Mouse (Mus musculus) spleen, postnatal 10 days (tissue): ENCODE data around the gene Grik3.

ENCODE experiments used
- DNase-seq, 2 experiments: peaks; one replicate each; pipeline ENCODE4 v3.0.0; 2021 to 2022; ENCODE audit warnings: low spot score in 2 of 2

Grik3 gene

DNA sequence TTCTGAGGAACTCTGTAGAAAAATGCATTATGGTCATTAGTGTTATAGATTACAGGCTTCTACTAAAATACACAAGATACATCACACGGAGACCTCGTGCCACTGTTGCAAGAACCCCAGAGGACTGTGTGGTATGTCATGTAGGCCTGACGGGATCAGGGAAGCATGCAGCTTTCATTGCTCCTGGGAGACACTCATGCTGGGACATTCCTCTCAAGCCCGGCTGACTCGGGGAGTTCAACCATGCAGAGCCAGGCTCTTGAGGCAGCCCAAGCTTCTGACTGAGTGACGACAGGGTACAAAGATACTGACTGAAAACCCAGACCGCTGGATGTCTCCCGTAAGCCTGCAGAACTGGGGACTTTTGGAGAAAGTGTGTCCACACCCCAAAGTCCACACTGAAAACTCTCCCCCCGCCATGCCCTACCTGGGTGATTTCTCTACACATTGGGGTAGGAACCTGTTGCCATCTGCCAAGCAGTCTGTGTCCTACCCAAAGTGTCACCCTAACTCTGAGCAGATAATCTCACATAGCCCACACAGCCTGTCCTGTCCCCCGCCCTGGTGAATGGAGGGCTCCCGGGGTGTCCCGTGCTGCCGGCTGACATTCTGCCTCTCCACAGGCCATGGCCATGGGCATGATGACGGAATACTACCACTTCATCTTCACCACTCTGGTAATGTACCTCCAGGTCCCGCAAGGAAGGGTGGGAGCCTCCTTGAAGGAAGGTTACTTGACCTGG is 150.6 kb downstream of the Grik3 start:
- DNase-seq: no peak

GRCm38 (mm10) chr4:125644581-125645568 is 154.4 kb downstream of the Grik3 start:
- DNase-seq: no peak

DNA sequence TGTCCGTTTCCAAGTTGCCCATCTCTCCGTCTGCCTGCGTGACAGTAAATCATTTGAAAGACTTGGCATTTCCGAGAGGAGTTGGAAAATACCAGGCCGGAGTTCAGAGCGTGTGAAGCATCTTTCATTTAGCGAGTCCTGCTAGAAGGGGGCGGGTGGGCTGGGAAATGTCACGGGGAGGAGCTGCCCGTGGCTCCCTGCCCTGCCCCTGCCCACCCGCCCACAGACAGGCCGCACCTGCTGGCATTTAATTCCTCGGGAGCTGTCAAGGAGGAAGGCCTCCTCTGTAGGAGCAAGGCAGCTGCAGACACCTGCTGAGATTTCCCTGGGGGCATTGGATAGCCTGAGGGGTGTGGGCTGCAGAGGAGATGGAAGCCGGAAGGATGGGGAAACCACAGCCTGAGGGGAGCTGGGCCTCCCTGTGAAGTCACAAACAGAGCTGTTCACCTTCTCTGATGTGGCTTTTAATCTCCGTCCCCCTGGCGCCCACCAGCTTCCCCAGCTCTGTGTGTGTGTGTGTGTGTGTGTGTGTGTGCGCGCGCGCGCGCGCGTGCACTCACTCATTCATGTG is 161.3 kb downstream of the Grik3 start:
- no peak for DNase-seq

GRCm38 (mm10) chr4:125656031-125656430 is 165.5 kb downstream of the Grik3 start:
- DNase-seq: no peak

GRCm38 (mm10) chr4:125658376-125658775 is 167.9 kb downstream of the Grik3 start:
- DNase-seq: no peak

GRCm38 (mm10) chr4:125661982-125662381 is 171.5 kb downstream of the Grik3 start:
- DNase-seq: no peak

DNA sequence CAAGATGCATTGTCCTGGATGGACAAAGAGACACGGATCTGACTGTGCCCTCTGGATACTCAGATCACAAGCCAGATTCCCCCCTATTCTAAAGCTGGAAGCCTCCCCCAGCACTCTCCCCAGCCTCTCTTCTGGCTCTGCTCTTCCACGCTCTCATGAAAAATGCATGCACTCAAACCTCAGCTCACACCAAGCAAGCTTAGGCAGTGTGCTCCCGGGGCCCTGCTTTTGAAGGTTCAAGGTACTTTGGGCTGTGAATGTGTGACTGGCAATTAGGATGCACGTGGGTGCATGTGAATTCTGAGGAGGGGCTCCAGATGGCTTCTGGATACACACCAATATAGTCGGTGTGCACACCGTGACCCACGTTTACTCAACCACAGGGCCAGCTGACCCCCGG is 172.8 kb downstream of the Grik3 start:
- no peak for DNase-seq

GRCm38 (mm10) chr4:125665955-125666354 is 175.5 kb downstream of the Grik3 start:
- DNase-seq: no peak

GRCm38 (mm10) chr4:125682007-125682406 is 191.5 kb downstream of the Grik3 start:
- DNase-seq: no peak

DNA sequence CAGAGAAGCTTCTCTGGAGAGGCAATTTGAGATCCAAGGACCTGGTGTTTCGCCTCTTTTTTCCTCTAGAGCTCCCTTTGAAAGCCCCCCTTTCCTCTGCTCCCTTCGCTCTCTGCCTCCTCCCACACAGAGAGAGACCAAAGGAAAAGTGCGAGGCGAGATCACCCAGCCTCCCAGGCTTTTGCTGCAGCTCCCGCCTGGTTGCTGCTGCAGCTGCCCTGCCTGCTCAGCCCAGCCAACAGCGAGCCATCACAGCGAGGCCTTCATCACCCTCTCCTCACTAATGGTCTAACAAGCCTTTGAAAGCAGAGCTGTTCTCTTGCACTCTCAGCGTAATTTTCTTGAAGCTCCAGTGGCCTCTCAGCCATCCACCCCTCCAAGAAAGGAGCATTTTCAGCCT is 196.6 kb downstream of the Grik3 start:
- DNase-seq: no peak

DNA sequence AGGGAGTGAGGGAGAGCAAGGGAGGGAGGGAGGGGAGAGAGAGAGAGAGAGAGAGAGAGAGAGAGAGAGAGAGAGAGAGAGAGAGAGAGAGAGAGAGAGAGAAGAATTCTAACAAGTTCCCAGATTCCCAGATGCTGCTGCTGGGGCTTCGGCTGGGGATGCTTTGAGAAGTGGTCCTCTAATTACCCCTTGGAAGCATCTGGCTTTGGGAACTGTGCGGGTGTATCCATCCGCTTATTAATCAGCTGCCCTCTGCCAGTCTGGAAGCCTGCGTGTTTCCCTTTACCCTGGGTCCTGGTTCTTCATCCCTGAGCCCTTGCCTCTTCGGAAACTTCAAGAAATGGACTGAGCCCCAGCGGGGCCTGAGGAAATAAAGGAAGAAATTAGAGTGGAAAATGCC is 204.9 kb downstream of the Grik3 start:
- no peak for DNase-seq

DNA sequence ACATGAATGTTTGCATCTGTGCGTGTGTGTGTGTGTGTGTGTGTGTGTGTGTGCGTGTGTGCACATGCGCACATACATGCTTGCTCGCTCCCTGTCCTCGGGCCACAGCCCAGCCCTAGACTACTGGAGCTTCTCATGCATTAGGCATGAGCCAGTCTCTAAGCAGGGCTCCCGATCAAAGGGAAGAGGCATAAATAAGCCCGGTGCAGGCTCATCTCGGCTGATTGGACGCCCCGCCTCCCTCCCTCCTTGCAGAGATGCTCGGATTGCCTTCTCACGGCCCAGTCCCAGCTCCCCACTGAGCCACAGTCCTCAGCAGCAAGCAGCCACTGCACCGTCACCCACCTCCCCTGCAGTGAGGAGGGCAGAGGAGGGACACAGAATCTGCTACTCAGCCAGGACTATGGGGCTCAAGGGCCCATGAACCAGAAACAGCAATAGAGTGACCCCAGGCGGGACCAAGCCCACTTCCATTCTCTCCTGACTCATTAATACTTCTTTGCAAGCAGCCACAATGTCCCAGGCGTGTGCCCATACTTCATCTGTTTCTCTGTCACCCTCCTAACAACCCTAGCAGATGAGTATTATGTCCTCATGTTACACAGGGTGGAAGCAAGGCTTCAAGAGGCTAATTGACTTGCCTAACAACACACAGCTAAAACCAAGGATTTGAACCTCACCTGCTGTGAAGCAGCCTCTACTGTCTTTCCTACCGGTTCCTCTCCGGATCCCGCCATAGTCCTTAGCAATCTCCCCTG is 205.9 kb downstream of the Grik3 start:
- no peak for DNase-seq

GRCm38 (mm10) chr4:125697626-125698025 is 207.1 kb downstream of the Grik3 start:
- no peak for DNase-seq

DNA sequence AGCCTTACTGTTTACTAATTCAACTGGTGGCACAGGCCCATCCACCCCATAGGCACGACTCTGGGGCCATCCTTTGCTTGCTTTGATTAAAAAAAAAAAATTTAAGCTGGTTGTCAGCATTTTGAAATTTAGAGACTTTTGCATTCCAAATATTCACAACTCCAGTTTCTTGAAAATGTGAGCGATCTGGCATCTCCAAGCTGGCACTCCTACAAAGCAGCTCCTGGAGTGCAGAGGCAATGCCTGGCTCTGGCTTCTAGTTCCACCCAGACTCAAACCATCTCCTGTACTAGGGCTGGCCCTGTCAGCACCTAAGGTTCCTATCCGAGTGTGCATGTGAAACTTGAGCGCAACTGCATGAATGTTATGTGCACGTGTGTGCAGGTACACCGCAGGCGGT is 208.6 kb downstream of the Grik3 start:
- no peak for DNase-seq

GRCm38 (mm10) chr4:125700331-125700730 is 209.8 kb downstream of the Grik3 start:
- no peak for DNase-seq

GRCm38 (mm10) chr4:125702607-125703309 is 212.3 kb downstream of the Grik3 start:
- no peak for DNase-seq

DNA sequence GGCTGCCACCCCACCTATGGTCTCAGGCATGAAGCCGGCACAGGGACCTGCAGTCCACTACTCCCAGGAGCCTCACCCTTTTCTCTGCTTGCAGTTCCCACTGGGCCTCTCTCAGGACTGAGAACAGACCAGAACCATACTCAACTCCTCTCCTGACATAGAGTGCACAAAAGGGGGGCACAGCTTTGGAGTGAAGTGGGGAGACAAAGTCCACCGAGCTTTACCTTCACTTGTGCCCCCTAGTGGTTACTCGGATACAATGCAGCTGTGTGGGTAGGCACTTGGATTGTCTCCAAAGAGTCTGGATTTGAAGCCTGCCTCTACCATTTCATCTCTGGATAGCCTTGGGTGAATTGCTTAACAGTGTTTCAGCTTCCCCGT is 212.8 kb downstream of the Grik3 start:
- DNase-seq: no peak

- no peak for DNase-seq
Observed at GRCm38 (mm10) chr4:125705746-125706145, 215.2 kb downstream of the Grik3 start.

DNA sequence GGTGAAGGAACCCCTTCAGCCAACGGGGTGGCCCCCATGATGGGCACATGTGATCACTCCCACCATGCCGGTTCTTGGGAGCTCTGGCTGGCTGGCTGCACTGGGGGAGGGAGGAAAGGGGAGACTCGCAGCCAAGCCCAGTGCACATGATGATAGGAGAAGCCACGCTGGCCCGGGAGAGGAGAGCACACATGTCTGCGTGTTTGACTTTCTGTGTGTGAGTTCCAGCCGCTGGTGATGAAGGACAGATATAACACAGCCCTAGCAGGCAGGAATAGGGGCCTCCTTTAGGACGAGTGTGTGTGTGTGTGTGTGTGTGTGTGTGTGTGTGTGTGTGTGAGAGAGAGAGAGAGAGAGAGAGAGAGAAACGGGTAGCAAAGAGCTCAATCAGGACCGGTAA is 219.2 kb downstream of the Grik3 start:
- DNase-seq: no peak

DNA sequence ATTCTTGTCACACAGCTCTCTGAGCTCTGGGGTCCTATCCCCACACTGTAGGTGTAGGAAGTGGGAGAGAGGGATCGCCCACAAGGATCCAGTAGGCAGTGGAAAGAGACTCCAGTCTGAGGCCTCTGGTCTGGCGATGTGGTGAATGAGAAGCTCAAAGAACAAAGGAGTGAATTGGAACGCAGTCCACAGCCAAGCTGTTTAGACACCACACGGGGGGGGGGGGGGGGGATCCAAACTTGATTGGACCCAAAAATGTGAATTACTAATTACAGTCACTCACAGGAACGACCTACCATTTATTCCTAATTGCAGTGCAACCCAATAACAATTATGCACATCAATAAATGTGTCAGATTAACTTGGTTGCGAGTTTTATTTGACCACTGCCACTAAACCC is 227.4 kb downstream of the Grik3 start:
- DNase-seq: no peak
